ENCODE assay signal across 30 mouse cellular contexts in the genomic region with DNA sequence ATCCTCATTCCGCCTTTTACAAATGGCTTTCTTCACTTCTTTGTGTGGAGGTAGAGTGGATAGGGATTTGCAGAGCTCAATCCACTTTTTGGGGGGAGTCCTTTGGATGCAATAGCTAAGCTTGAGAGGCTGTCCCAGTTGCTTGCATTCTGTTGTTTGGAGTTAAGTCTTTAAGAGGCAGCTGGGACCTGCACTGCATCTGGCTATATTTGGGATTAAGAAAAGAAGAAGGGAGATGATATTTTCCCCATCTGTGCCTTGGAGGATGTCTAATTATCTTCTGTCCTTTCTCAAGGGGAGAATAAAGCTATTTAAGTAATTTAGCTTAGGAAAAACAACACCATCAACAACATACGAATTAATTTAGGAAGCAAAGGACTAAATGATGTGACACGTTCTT.
A peak's percentile ranks its signal among the peaks of the same experiment; 100 is the strongest.
DNase-seq lines count a peak whose midpoint lies in the region; ATAC-seq and TF ChIP-seq lines count a peak whose summit lies in the region.
"Had no signal": no experiment of that assay in that cellular context is flagged by ENCODE, and none has a peak within 500 bp of the region (broad histone marks: within the 10 kb centered on the region; RNA-seq: fewer than 3 reads in every experiment).

No protein-coding gene starts in this region.

- peak overlapping the region; percentile 55 for H3K27ac ChIP-seq in layer of hippocampus, adult 2 months
- H3K27ac ChIP-seq in left cerebral cortex, adult 2 months: peak overlapping the region; percentile 47; the same call in 1 of the 2 replicates
- H3K27ac ChIP-seq in forebrain, embryonic 13.5 days: no peak overlapping the region
- H3K27ac ChIP-seq: embryonic facial prominence, embryonic 13.5 days; embryonic facial prominence, embryonic 15.5 days; forebrain, embryonic 10.5 days; forebrain, embryonic 12.5 days; forebrain, embryonic 15.5 days had no signal

- no peak overlapping the region for H3K4me3 ChIP-seq in layer of hippocampus, adult 2 months
- H3K4me3 ChIP-seq in left cerebral cortex, adult 2 months: no peak overlapping the region
- H3K4me3 ChIP-seq in forebrain, embryonic 13.5 days: no peak overlapping the region
- H3K4me3 ChIP-seq: embryonic facial prominence, embryonic 13.5 days; embryonic facial prominence, embryonic 15.5 days; erythroblast, embryonic 14.5 days; forebrain, embryonic 10.5 days; forebrain, embryonic 12.5 days; forebrain, embryonic 15.5 days had no signal

- no peak overlapping the region for H3K9ac ChIP-seq in forebrain, embryonic 13.5 days
- H3K9ac ChIP-seq: embryonic facial prominence, embryonic 13.5 days; embryonic facial prominence, embryonic 15.5 days; forebrain, embryonic 12.5 days; forebrain, embryonic 15.5 days had no signal

- intact Hi-C loops in left cerebral cortex, adult 2 months (cut with DNase I): no loop called here
- intact Hi-C loops in left cerebral cortex, postnatal 25 days (cut with DNase I): no loop called here

- H3K36me3 ChIP-seq in forebrain, embryonic 13.5 days (ENCODE audit: poor library complexity, severe bottlenecking): no peaks in the 10 kb centered on the region
- H3K36me3 ChIP-seq: embryonic facial prominence, embryonic 13.5 days; embryonic facial prominence, embryonic 15.5 days; forebrain, embryonic 10.5 days; forebrain, embryonic 12.5 days; forebrain, embryonic 15.5 days; G1E had no signal

- H3K27me3 ChIP-seq in forebrain, embryonic 13.5 days: no peaks in the 10 kb centered on the region
- H3K27me3 ChIP-seq: CH12.LX; embryonic facial prominence, embryonic 13.5 days; embryonic facial prominence, embryonic 15.5 days; forebrain, embryonic 12.5 days; forebrain, embryonic 15.5 days had no signal

- H3K9me3 ChIP-seq in forebrain, embryonic 13.5 days (replicated peaks): no peaks in the 10 kb centered on the region
- H3K9me3 ChIP-seq: embryonic facial prominence, embryonic 13.5 days; embryonic facial prominence, embryonic 15.5 days; forebrain, embryonic 10.5 days; forebrain, embryonic 12.5 days; forebrain, embryonic 15.5 days; G1E had no signal

- WGBS in forebrain, embryonic 13.5 days: 78% methylated on average over 3 of the region's 3 CpGs

- peak; percentile 51 for ATAC-seq in frontal cortex, adult (ENCODE audit: low TSS enrichment)
- no peak for ATAC-seq in forebrain, embryonic 13.5 days
- ATAC-seq: activated CD4-positive, CD25-positive, alpha-beta regulatory T cell, adult 4 months; CD4-positive, CD25-positive, alpha-beta regulatory T cell, adult 4 months; forebrain, embryonic 15.5 days; Patski had no signal

- no peak overlapping the region for H3K4me2 ChIP-seq in forebrain, embryonic 13.5 days
- H3K4me2 ChIP-seq: embryonic facial prominence, embryonic 13.5 days; embryonic facial prominence, embryonic 15.5 days; forebrain, embryonic 12.5 days; forebrain, embryonic 15.5 days had no signal

- no peak for DNase-seq in frontal cortex, postnatal 14 days (ENCODE audit: low spot score in 2 of 2)
- DNase-seq in layer of hippocampus, adult 2 months (ENCODE audit: low spot score in 2 of 2): no peak
- no peak for DNase-seq in layer of hippocampus, postnatal 25 days (ENCODE audit: extremely low spot score in 1 of 2, low spot score in 1 of 2)
- DNase-seq in left cerebral cortex, adult 2 months (ENCODE audit: extremely low spot score in 1 of 2, low spot score in 2 of 2): no peak
- DNase-seq in left cerebral cortex, postnatal 25 days (ENCODE audit: low spot score in 2 of 2): no peak
- peak; percentile 55 for DNase-seq in telencephalon, adult 2 months (ENCODE audit: low read depth, low spot score)
- DNase-seq: adrenal gland, adult 8-10 months; adrenal gland, postnatal 14 days; adrenal gland, postnatal 36 days; B cell, adult 2 months; cerebellum, adult 11 months; cerebellum, adult 18-20 months; cerebellum, adult 8-10 months; cerebellum, adult 9-11 months; cerebellum, postnatal 14 days; cerebellum, postnatal 36 days; embryo, embryonic 11 days had no signal

- H3K4me1 ChIP-seq in forebrain, embryonic 13.5 days: peaks cover 6% of the 10 kb centered on the region
- H3K4me1 ChIP-seq: embryonic facial prominence, embryonic 13.5 days; embryonic facial prominence, embryonic 15.5 days had no signal

- no peak for TF ChIP-seq CTCF in layer of hippocampus, adult 2 months (conservative IDR thresholded peaks at IDR 0.05)
- no peak for TF ChIP-seq CTCF in left cerebral cortex, adult 2 months (IDR thresholded peaks at IDR 0.05)
